Mouse (Mus musculus): Measurements from ENCODE around the gene Serpinf1. TPM values are rescaled to one million over a fixed set of nuclear protein-coding genes. Genes with fewer than 3 reads are reported as not detected.

Gene Serpinf1
- polyA plus RNA-seq, 1 experiment from 2014 or later, result 69.1 TPM

GRCm38 (mm10) chr11:75439363-75439762 lies 16.9 kb upstream of the Serpinf1 start, which contains the start of gene Serpinf2:
Gene Serpinf2 (minus strand): TSS chr11:75439591.
- H3K9ac ChIP-seq (ENCODE audit: low read length), result 0 out of 2 replicates have a peak within 1 kb of the TSS, but pooled peaks have one; percentile 27
- peak within 1 kb of the TSS; percentile 24; the same call in 1 of the 2 replicates for H3K27ac ChIP-seq (replicated peaks)
- H3K4me2 ChIP-seq (replicated peaks; ENCODE audit: low read depth), result no peak within 1 kb of the TSS
- H3K4me1 ChIP-seq (replicated peaks; ENCODE audit: control insufficient read depth, insufficient read depth), result no peaks in the 10 kb centered on the region
- no peak within 1 kb of the TSS for H3K4me3 ChIP-seq (ENCODE audit: low read depth, low read length)
- ATAC-seq (ENCODE audit: low FRiP score, low TSS enrichment) (peak; percentile 26; the same call in 1 of the 2 replicates), DNase-seq (ENCODE audit: low spot score) (peak; percentile 49)
- peaks cover 6% of the 10 kb centered on the region; the same call in 1 of the 2 replicates for H3K36me3 ChIP-seq (ENCODE audit: control insufficient read depth, insufficient read depth, low read length)
- H3K9me3 ChIP-seq (ENCODE audit: control insufficient read depth, low read length), result no peaks in the 10 kb centered on the region
- WGBS, result 52% methylated on average over 6 of the region's 6 CpGs
- no peak for TF ChIP-seq CTCF (IDR thresholded peaks at IDR 0.05; ENCODE audit: low read depth)
- no peak for TF ChIP-seq EP300 (optimal IDR thresholded peaks at IDR 0.05)
- H3K27me3 ChIP-seq (ENCODE audit: control insufficient read depth, insufficient read depth, low read length), result no peaks in the 10 kb centered on the region

DNA sequence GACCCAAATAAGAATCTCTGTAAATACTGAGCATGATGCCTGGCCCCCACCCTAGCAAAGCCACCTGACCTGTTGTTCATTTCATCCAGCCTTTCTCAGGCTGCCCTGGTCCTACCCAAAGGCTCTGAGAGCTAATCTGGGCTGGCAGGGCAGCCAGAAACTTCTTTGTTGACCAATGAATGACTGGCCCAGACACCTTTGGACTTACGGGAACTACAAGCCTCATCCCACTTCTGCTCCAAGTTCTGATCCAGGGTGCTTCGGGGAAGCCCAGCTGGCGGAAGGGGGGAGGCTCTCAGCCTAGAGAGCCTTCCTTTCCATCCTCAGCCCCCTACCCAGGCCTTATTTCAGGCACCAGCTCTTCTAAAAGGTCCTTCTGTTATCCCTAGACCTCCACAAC lies 16.3 kb upstream of the Serpinf1 start:
- H3K9ac ChIP-seq (ENCODE audit: low read length), result 0 out of 2 replicates have a peak overlapping the region, but pooled peaks have one; percentile 27
- no peaks in the 10 kb centered on the region for H3K27me3 ChIP-seq (ENCODE audit: control insufficient read depth, insufficient read depth, low read length)
- 73% methylated on average over 3 of the region's 3 CpGs for WGBS
- H3K4me3 ChIP-seq (ENCODE audit: low read depth, low read length), result no peak overlapping the region
- DNase-seq (ENCODE audit: low spot score), result peak; percentile 32
- TF ChIP-seq CTCF (IDR thresholded peaks at IDR 0.05; ENCODE audit: low read depth) (no peak), EP300 (optimal IDR thresholded peaks at IDR 0.05) (no peak)
- H3K27ac ChIP-seq (replicated peaks), result peak overlapping the region; percentile 24; the same call in 1 of the 2 replicates
- H3K9me3 ChIP-seq (ENCODE audit: control insufficient read depth, low read length), result no peaks in the 10 kb centered on the region
- peaks cover 6% of the 10 kb centered on the region; the same call in 1 of the 2 replicates for H3K36me3 ChIP-seq (ENCODE audit: control insufficient read depth, insufficient read depth, low read length)
- H3K4me1 ChIP-seq (replicated peaks; ENCODE audit: control insufficient read depth, insufficient read depth), result no peaks in the 10 kb centered on the region
- no peak overlapping the region for H3K4me2 ChIP-seq (replicated peaks; ENCODE audit: low read depth)
- ATAC-seq (ENCODE audit: low FRiP score, low TSS enrichment), result no peak

DNA sequence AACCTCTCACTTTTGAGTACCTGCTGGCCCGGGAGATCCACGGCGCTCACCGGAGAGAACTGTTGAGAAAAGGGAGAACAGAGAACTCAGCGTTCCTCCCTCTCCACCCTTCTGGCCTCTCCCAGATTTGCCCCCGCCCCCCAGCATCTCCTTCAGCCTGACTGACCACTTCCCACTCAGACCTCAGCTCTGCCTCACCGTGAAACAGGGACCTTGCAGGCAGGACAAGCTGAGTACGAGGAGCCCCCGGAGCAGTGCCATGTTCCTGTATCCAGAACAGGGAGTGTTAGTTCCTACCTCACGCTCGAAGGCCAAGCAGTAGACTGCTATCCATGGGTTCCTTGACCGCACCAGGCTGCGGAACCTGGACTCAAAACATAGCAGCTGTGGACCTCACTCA lies 15.7 kb upstream of the Serpinf1 start:
- 68% methylated on average over 13 of the region's 13 CpGs for WGBS
- Histone ChIP-seq H3K4me2 (replicated peaks; ENCODE audit: low read depth) (no peak overlapping the region), H3K4me3 (ENCODE audit: low read depth, low read length) (no peak overlapping the region), H3K36me3 (ENCODE audit: control insufficient read depth, insufficient read depth, low read length) (peaks cover 6% of the 10 kb centered on the region; the same call in 1 of the 2 replicates), H3K27ac (replicated peaks) (no peak overlapping the region), H3K4me1 (replicated peaks; ENCODE audit: control insufficient read depth, insufficient read depth) (no peaks in the 10 kb centered on the region), H3K9ac (ENCODE audit: low read length) (no peak overlapping the region), H3K27me3 (ENCODE audit: control insufficient read depth, insufficient read depth, low read length) (no peaks in the 10 kb centered on the region), H3K9me3 (ENCODE audit: control insufficient read depth, low read length) (no peaks in the 10 kb centered on the region)
- ATAC-seq (ENCODE audit: low FRiP score, low TSS enrichment) (no peak), DNase-seq (ENCODE audit: low spot score) (no peak)
- TF ChIP-seq CTCF (IDR thresholded peaks at IDR 0.05; ENCODE audit: low read depth) (no peak), EP300 (optimal IDR thresholded peaks at IDR 0.05) (no peak)

DNA sequence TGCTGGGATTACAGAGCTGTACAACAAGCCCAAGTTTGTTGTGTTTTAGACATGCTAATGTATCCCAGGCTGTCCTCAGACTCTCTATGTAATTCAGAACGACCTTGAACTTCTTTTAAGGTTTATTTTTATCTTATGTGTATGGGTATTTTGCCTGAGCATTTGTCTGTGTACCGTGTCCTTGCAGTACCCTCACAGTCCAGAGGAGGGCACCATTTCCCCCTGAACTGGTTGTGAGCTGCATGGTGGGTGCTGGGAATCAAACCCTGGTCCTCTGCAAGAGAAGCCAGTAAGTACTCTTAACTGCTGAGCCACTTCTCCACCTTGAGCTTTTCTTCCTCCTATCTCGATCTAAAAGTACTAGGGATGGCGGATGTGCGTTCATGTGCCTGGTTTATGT lies 11.6 kb upstream of the Serpinf1 start:
- Histone ChIP-seq H3K4me2 (replicated peaks; ENCODE audit: low read depth) (no peak overlapping the region), H3K27me3 (ENCODE audit: control insufficient read depth, insufficient read depth, low read length) (no peaks in the 10 kb centered on the region), H3K9me3 (ENCODE audit: control insufficient read depth, low read length) (no peaks in the 10 kb centered on the region), H3K27ac (replicated peaks) (no peak overlapping the region), H3K4me3 (ENCODE audit: low read depth, low read length) (no peak overlapping the region), H3K4me1 (replicated peaks; ENCODE audit: control insufficient read depth, insufficient read depth) (no peaks in the 10 kb centered on the region), H3K36me3 (ENCODE audit: control insufficient read depth, insufficient read depth, low read length) (no peaks in the 10 kb centered on the region), H3K9ac (ENCODE audit: low read length) (no peak overlapping the region)
- no peak for DNase-seq (ENCODE audit: low spot score)
- ATAC-seq (ENCODE audit: low FRiP score, low TSS enrichment), result no peak
- TF ChIP-seq CTCF (IDR thresholded peaks at IDR 0.05; ENCODE audit: low read depth) (peak; percentile 41), EP300 (optimal IDR thresholded peaks at IDR 0.05) (no peak)
- 87% methylated on average over 5 of the region's 5 CpGs for WGBS

DNA sequence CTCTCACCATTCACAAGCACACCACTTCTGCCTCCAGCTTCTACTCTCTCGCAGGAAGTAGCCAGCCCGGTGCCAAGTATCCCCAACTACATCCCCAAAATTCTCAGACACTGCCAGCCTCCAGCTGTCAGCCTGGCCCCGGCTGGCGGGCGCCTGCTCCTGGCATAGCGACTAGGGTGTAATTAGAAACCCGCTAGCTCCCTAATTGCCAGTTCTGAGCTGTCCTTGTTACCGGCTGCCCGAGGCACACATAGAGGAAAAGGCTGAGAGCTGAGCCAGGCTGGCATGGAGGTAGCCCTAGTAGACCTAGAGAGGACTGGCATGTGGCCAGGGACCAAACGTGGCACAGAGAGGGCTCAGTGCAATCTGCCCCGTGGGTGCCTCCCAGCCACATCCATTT lies 8.8 kb upstream of the Serpinf1 start:
- no peak for DNase-seq (ENCODE audit: low spot score)
- Histone ChIP-seq H3K27me3 (ENCODE audit: control insufficient read depth, insufficient read depth, low read length) (no peaks in the 10 kb centered on the region), H3K9me3 (ENCODE audit: control insufficient read depth, low read length) (no peaks in the 10 kb centered on the region), H3K4me2 (replicated peaks; ENCODE audit: low read depth) (no peak overlapping the region), H3K4me3 (ENCODE audit: low read depth, low read length) (no peak overlapping the region), H3K4me1 (replicated peaks; ENCODE audit: control insufficient read depth, insufficient read depth) (no peaks in the 10 kb centered on the region), H3K36me3 (ENCODE audit: control insufficient read depth, insufficient read depth, low read length) (no peaks in the 10 kb centered on the region), H3K9ac (ENCODE audit: low read length) (no peak overlapping the region), H3K27ac (replicated peaks) (no peak overlapping the region)
- TF ChIP-seq CTCF (IDR thresholded peaks at IDR 0.05; ENCODE audit: low read depth), result no peak
- TF ChIP-seq EP300 (optimal IDR thresholded peaks at IDR 0.05), result no peak
- WGBS, result 76% methylated on average over 11 of the region's 11 CpGs
- no peak for ATAC-seq (ENCODE audit: low FRiP score, low TSS enrichment)

DNA sequence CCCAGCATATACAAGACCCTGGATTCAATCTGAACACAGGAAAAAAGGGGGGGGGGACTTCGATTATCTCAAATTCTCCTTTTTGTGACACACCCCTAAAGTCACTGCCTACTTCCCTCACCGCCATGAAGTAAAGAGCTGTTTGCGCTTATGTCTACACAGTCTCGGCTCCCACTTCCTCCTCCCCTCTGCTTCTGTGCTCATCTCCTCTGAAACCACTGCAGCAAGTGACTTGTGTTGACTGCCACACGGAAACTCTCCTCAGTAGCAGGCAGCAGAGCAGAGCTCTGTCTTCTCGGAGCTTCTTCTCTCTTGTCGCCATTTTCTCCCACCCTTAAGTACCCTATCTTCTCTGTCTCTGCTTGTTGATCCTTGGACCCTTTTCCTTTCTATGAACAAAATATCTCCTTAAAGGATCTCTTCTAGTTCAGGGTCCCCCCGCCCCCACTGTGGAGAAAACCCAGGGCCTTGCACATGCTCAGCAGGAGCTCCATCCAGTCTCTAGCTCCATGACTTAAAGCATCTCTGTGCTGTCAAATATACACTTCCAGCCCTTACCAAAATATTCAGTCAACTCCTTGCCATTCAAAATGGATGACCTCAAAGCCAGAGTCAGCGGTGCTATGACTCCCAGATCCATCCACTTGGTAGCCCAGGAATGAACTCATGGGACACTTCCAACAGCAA lies 6.7 kb upstream of the Serpinf1 start:
- Histone ChIP-seq H3K9ac (ENCODE audit: low read length) (no peak overlapping the region), H3K4me3 (ENCODE audit: low read depth, low read length) (no peak overlapping the region), H3K9me3 (ENCODE audit: control insufficient read depth, low read length) (no peaks in the 10 kb centered on the region), H3K4me2 (replicated peaks; ENCODE audit: low read depth) (no peak overlapping the region), H3K27ac (replicated peaks) (no peak overlapping the region), H3K27me3 (ENCODE audit: control insufficient read depth, insufficient read depth, low read length) (no peaks in the 10 kb centered on the region), H3K4me1 (replicated peaks; ENCODE audit: control insufficient read depth, insufficient read depth) (no peaks in the 10 kb centered on the region), H3K36me3 (ENCODE audit: control insufficient read depth, insufficient read depth, low read length) (no peaks in the 10 kb centered on the region)
- WGBS, result 71% methylated on average over 9 of the region's 9 CpGs
- no peak for DNase-seq (ENCODE audit: low spot score)
- TF ChIP-seq EP300 (optimal IDR thresholded peaks at IDR 0.05) (no peak), CTCF (IDR thresholded peaks at IDR 0.05; ENCODE audit: low read depth) (no peak)
- ATAC-seq (ENCODE audit: low FRiP score, low TSS enrichment), result no peak
